Mouse (Mus musculus) C2C12 (cell line): ENCODE results near the gene Ppp4r1. TPM values are rescaled to one million over a fixed set of nuclear protein-coding genes. Genes with fewer than 3 reads are reported as not detected.

ENCODE experiments used
- H3K27me3 ChIP-seq: one replicate; pipeline ENCODE4 v1.6.1; 2011; ENCODE audit not compliant: control insufficient read depth, insufficient read depth, insufficient read length
- H3K36me3 ChIP-seq: one replicate; pipeline ENCODE4 v1.6.1; 2011; ENCODE audit not compliant: control insufficient read depth, insufficient read depth
- H3K4me3 ChIP-seq: one replicate; pipeline ENCODE4 v1.5.1; 2011; ENCODE audit warnings: mild to moderate bottlenecking, control low read depth; ENCODE audit not compliant: poor library complexity, insufficient read depth, severe bottlenecking
- H3K79me2 ChIP-seq: one replicate; pipeline ENCODE4 v1.6.1; 2011; ENCODE audit not compliant: control insufficient read depth, insufficient read depth
- H3K79me3 ChIP-seq: one replicate; pipeline ENCODE4 v1.6.1; 2011; ENCODE audit warnings: low read depth, control low read depth
- H3ac ChIP-seq: one replicate; pipeline ENCODE3; 2011; ENCODE audit warnings: low read depth; ENCODE audit not compliant: control insufficient read depth, insufficient read length
- CEBPB ChIP-seq: IDR thresholded peaks from one replicate; pipeline ENCODE4 v1.6.1; 2011; ENCODE audit warnings: low read depth, mild to moderate bottlenecking, control low read depth, moderate library complexity
- CTCF ChIP-seq: IDR thresholded peaks from one replicate; pipeline ENCODE4 v1.5.1; 2011; ENCODE audit not compliant: control insufficient read depth, insufficient read depth, insufficient read length
- FOSL1 ChIP-seq: IDR thresholded peaks from one replicate; pipeline ENCODE4 v1.8.0; 2011; ENCODE audit warnings: mild to moderate bottlenecking, low read length; ENCODE audit not compliant: poor library complexity, insufficient read depth, severe bottlenecking
- MAX ChIP-seq: IDR thresholded peaks from one replicate; pipeline ENCODE4 v1.6.1; 2011; ENCODE audit warnings: mild to moderate bottlenecking, control low read depth
- MYOD1 ChIP-seq: IDR thresholded peaks from one replicate; pipeline ENCODE4 v1.6.1; 2011; ENCODE audit warnings: low read depth; ENCODE audit not compliant: control insufficient read depth, insufficient read length
- MYOG ChIP-seq: IDR thresholded peaks from one replicate; pipeline ENCODE4 v1.6.1; 2011; ENCODE audit not compliant: control insufficient read depth, insufficient read length; ENCODE audit errors: extremely low read depth
- USF1 ChIP-seq: IDR thresholded peaks from one replicate; pipeline ENCODE4 v1.6.1; 2011; ENCODE audit warnings: low read depth, mild to moderate bottlenecking, control low read depth, moderate library complexity
- polyA plus RNA-seq: library from polyadenylated mRNA; unstranded; fragments of >200 nt; fragmentation: generic; extraction: Trizol; gene quantifications from one replicate; pipeline ENCODE4 v1.2.1, GENCODE M21; 2012; ENCODE audit warnings: missing spikeins

The Ppp4r1 gene
- polyA plus RNA-seq, 1 experiment, result 61.8 TPM

- Histone ChIP-seq H3K27me3 (no peaks in the 10 kb centered on the region), H3K4me3 (no peak overlapping the region), H3K79me2 (no peaks in the 10 kb centered on the region), H3ac (no peak overlapping the region), H3K79me3 (no peaks in the 10 kb centered on the region), H3K36me3 (peaks cover 33% of the 10 kb centered on the region)
- TF ChIP-seq CEBPB (no peak), MYOD1 (no peak), MYOG (no peak), MAX (no peak), CTCF (no peak), USF1 (no peak)
Measured at GRCm38 (mm10) chr17:65854006-65854405, 71.6 kb downstream of the Ppp4r1 start.

GRCm38 (mm10) chr17:65857617-65858016, 75.2 kb downstream of the Ppp4r1 start:
- no peak overlapping the region for H3ac ChIP-seq

DNA sequence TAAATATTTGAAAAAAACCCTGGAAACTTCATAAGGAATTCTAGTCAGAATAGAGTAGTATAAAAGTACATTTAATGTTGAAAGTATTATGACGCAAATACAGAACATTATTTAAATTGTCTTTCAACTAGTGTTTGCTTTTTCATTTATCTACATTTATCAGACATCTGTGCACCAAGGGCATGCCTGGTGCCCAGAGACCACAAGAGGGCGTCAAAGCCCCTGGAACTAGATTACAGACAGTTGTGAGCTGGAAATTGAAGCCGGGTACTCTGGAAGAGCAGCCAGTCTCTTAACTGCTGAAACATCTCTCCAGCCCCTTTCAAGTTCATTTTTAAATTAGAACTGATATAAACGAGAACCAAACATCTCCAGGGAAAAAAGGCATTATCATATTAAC, 80.2 kb downstream of the Ppp4r1 start:
- TF ChIP-seq MYOG (no peak), CEBPB (no peak), USF1 (no peak), FOSL1 (no peak), MAX (no peak), MYOD1 (no peak), CTCF (no peak)
- Histone ChIP-seq H3K4me3 (no peak overlapping the region), H3K79me2 (peaks cover 5% of the 10 kb centered on the region), H3K36me3 (peaks cover 11% of the 10 kb centered on the region), H3ac (no peak overlapping the region), H3K79me3 (no peaks in the 10 kb centered on the region), H3K27me3 (no peaks in the 10 kb centered on the region)

More at GRCm38 (mm10) chr17:65857617-65858016, 75.2 kb downstream of the Ppp4r1 start:
- H3K36me3 ChIP-seq, result peaks cover 19% of the 10 kb centered on the region
- TF ChIP-seq MAX (no peak), MYOG (no peak), CTCF (no peak), CEBPB (no peak), USF1 (no peak), FOSL1 (no peak), MYOD1 (no peak)
- no peaks in the 10 kb centered on the region for H3K27me3 ChIP-seq
- no peaks in the 10 kb centered on the region for H3K79me2 ChIP-seq
- no peak overlapping the region for H3K4me3 ChIP-seq
- H3K79me3 ChIP-seq, result no peaks in the 10 kb centered on the region

DNA sequence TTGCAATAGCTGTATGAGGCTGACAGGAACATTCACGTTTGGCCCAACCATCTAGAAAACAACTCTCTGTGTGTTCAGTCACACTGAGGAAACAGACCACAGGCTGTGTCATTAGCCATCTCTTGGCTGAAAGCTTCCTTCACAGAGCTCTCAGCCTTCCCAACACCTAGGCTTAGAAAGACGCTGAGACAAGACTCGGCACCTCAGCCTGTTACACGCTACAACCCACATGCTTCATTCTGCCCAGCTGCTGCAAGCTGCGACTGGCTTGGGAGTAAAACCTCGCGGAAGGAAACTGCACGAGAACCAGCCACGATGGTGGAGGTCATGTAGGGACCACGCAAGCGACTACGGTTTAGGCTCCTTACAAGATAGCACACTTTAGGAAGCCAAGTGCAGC, 81.5 kb downstream of the Ppp4r1 start:
- H3K79me3 ChIP-seq, result no peaks in the 10 kb centered on the region
- no peak for TF ChIP-seq FOSL1
- TF ChIP-seq CEBPB, result no peak
- TF ChIP-seq USF1, result no peak
- TF ChIP-seq MYOD1, result no peak
- no peak for TF ChIP-seq MYOG
- TF ChIP-seq MAX, result no peak
- TF ChIP-seq CTCF, result no peak
- H3K4me3 ChIP-seq, result no peak overlapping the region
- H3K36me3 ChIP-seq, result peaks cover 8% of the 10 kb centered on the region
- no peaks in the 10 kb centered on the region for H3K27me3 ChIP-seq
- no peak overlapping the region for H3ac ChIP-seq
- peaks cover 9% of the 10 kb centered on the region for H3K79me2 ChIP-seq

DNA sequence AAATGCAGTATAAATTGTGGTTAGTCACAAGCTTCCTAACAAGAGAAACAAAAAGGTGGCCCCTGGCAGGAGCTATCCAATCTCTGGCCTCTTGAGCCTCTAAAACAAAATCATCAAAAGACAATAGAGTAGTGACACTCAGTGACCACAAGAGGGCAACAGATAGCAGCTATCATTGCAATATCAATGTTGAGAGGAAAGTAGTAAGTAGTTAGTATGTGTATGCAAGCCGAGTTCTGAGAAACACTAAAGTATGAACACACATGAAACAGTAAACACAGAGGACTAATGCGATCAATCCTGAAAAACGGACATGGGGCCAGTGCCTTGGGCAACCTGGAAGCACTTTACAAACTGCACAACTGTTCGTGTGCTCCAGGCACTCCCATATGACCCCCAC, 82.4 kb downstream of the Ppp4r1 start:
- no peak overlapping the region for H3K4me3 ChIP-seq
- no peaks in the 10 kb centered on the region for H3K27me3 ChIP-seq
- H3K79me2 ChIP-seq, result peaks cover 18% of the 10 kb centered on the region
- H3K79me3 ChIP-seq, result no peaks in the 10 kb centered on the region
- H3K36me3 ChIP-seq, result peaks cover 8% of the 10 kb centered on the region
- H3ac ChIP-seq, result no peak overlapping the region
- no peak for TF ChIP-seq MYOG
- no peak for TF ChIP-seq FOSL1
- TF ChIP-seq CTCF, result no peak
- no peak for TF ChIP-seq USF1
- no peak for TF ChIP-seq CEBPB
- TF ChIP-seq MYOD1, result no peak
- no peak for TF ChIP-seq MAX

DNA sequence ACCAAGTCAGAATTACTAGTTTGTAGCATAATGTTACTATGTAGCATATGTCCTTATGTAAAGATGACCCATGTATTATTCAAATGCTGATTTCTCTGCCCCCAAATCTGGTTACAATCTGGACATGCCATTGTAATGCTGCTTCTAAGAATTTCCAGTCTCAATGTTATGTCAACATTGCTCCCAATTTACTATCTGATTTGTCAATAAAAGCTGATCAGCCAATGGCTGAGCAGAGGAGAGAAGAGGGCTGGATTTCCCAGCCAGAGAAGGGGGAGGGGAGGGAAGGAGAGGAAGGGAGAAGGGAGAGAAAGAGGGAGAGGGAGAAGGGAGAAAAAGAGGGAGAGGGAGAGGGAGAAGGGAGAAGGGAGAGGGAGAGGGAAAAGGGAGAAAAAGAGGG, 82.9 kb downstream of the Ppp4r1 start:
- TF ChIP-seq MAX, result no peak
- no peak for TF ChIP-seq MYOD1
- no peak for TF ChIP-seq CEBPB
- TF ChIP-seq MYOG, result no peak
- no peak for TF ChIP-seq FOSL1
- no peak for TF ChIP-seq USF1
- no peak for TF ChIP-seq CTCF
- no peaks in the 10 kb centered on the region for H3K27me3 ChIP-seq
- H3K79me3 ChIP-seq, result no peaks in the 10 kb centered on the region
- H3K79me2 ChIP-seq, result peaks cover 22% of the 10 kb centered on the region
- H3ac ChIP-seq, result no peak overlapping the region
- no peak overlapping the region for H3K4me3 ChIP-seq
- peaks cover 8% of the 10 kb centered on the region for H3K36me3 ChIP-seq
